Mouse (Mus musculus) thymus, adult 2 months (tissue): Measurements from ENCODE around the gene Aaas. TPM values are rescaled to one million over a fixed set of nuclear protein-coding genes. Genes with fewer than 3 reads are reported as not detected.

Experiments used
- DNase-seq: peaks from one replicate; pipeline ENCODE4 v3.0.0; 2021
- H3K27ac ChIP-seq: fragments of 200-500 bp; 2 replicates; pipeline ENCODE4 v1.5.1; 2012; ENCODE audit warnings: low read length, control low read depth; ENCODE audit not compliant: control insufficient read depth, insufficient read depth
- H3K27me3 ChIP-seq: fragments of 200-500 bp; 2 replicates; pipeline ENCODE4 v1.6.1; 2012; ENCODE audit warnings: mild to moderate bottlenecking, low read length, moderate library complexity, mixed read lengths; ENCODE audit not compliant: control insufficient read depth, insufficient read depth
- H3K36me3 ChIP-seq: fragments of 200-500 bp; 2 replicates; pipeline ENCODE4 v1.6.1; 2012; ENCODE audit warnings: mild to moderate bottlenecking, low read length, moderate library complexity; ENCODE audit not compliant: control insufficient read depth, insufficient read depth
- H3K4me1 ChIP-seq: fragments of 200-500 bp; replicated peaks from 2 replicates; pipeline ENCODE4 v1.6.1; 2012; ENCODE audit warnings: low read length; ENCODE audit not compliant: control insufficient read depth, insufficient read depth
- H3K4me3 ChIP-seq: fragments of 200-500 bp; 2 replicates; pipeline ENCODE4 v1.5.1; 2012; ENCODE audit warnings: mild to moderate bottlenecking, low read length, control low read depth, moderate library complexity; ENCODE audit not compliant: control insufficient read depth, insufficient read depth
- CTCF ChIP-seq: fragments of 200-500 bp; IDR thresholded peaks from 2 replicates; pipeline ENCODE4 v1.5.1; 2012; ENCODE audit warnings: mild to moderate bottlenecking, control low read depth, low read length, moderate library complexity, borderline replicate concordance; ENCODE audit not compliant: control insufficient read depth, poor library complexity, insufficient read depth; ENCODE audit errors: extremely low read depth
- POLR2A ChIP-seq: fragments of 200-500 bp; IDR thresholded peaks from 2 replicates; pipeline ENCODE4 v1.6.1; 2012; ENCODE audit warnings: mild to moderate bottlenecking, low read length, control low read depth, moderate library complexity; ENCODE audit not compliant: control insufficient read depth, poor library complexity, insufficient read depth; ENCODE audit errors: extremely low read depth
- WGBS: fragments of 180-500 bp; shearing (Covaris S2); methylation state at CpG from one replicate; pipeline ENCODE4 v1.1.7; 2018; 5-methylcytosine and 5-hydroxymethylcytosine counted together
- polyA plus RNA-seq: library from polyadenylated mRNA; depleted of rRNA; stranded (reverse); fragments of >200 nt; gene quantifications from 2 replicates; pipeline ENCODE4 v1.2.3, GENCODE M21; 2012

The Aaas gene
- polyA plus RNA-seq, 1 experiment, result 107 TPM

- Histone ChIP-seq H3K4me1 (peaks cover 21% of the 10 kb centered on the region), H3K36me3 (no peaks in the 10 kb centered on the region), H3K4me3 (no peak overlapping the region), H3K27ac (no peak overlapping the region), H3K27me3 (peaks cover 20% of the 10 kb centered on the region)
- TF ChIP-seq POLR2A (no peak), CTCF (no peak)
- 3% methylated on average over 25 of the region's 25 CpGs for WGBS
- DNase-seq, result peak; percentile 11
These were observed 7.6 kb upstream of the Aaas start for GRCm38 (mm10) chr15:102358126-102358525.

DNA sequence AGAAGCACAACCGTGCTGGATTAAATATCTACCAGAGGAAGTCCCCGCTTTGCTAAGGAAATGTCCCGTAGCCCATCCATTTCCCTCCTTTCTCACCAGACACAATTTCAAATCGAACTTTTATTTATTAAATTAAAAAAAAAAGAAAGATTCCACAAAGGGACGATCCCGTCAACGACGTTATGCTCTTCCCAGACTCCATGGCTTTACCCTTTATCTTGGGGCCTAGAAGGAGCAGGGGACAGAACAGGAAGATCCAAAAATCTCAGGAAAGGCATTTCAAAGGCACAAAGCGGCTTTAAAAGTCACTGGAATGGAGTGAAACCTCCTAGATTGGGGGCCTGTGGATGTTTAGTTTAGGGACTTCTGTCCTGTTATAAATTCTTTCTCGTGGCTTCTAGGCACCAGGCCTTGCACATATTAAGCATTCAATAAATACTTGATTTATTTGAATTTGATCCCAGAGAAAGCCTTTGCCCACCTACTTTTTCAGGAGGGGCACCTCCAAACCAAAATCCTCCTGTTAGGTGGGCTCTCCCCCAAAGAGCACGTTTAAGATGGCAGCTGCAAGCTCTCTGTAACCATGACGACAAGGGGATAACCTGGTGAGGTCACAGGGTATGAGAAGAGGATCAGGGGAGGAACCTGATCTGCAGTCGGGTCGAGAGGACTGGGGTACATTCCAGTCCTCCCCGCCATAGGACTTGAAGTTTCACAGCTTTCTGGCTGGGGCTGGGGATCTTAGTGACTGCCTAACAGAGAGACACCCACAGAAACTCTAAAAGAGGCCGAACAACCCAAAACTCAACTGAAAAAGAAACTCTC lies 6.1 kb upstream of the Aaas start:
- no peaks in the 10 kb centered on the region for H3K36me3 ChIP-seq
- no peak for DNase-seq
- peaks cover 21% of the 10 kb centered on the region for H3K4me1 ChIP-seq
- peaks cover 20% of the 10 kb centered on the region for H3K27me3 ChIP-seq
- no peak for TF ChIP-seq CTCF
- no peak for TF ChIP-seq POLR2A
- 66% methylated on average over 16 of the region's 16 CpGs for WGBS
- H3K4me3 ChIP-seq, result no peak overlapping the region
- no peak overlapping the region for H3K27ac ChIP-seq

DNA sequence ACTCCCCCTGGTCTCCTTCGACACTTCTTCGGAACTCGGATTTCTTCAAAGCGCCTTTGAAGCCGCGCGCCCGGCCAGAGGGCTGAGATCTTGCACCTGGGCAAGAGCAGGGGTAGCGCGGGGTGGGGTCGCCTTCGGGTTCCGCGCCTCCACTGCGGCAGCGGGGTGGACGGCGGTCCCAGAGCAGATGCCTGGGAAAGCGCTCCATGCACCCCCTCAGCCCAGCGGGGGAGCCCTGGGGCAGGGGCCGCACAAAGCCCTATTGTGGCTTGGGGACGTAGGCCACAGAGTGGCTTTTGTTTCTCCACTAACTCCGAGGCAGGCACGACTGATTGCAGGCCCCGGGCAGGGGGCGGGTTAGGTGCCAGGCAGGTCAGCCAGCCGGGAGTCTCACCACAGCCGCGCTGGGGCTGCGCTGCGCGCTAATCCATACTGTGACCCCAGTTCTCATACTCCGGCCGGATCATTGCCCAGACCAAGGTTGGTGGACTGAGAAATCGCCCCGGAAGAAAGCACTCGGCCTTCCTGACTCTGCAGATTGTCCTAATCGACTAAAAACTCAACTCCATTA lies 5.4 kb upstream of the Aaas start:
- peaks cover 21% of the 10 kb centered on the region for H3K4me1 ChIP-seq
- no peak for DNase-seq
- WGBS, result 7% methylated on average over 38 of the region's 38 CpGs
- H3K36me3 ChIP-seq, result no peaks in the 10 kb centered on the region
- H3K27me3 ChIP-seq, result peaks cover 20% of the 10 kb centered on the region
- H3K27ac ChIP-seq, result no peak overlapping the region
- H3K4me3 ChIP-seq, result peak overlapping the region; percentile 26
- TF ChIP-seq POLR2A, result no peak
- no peak for TF ChIP-seq CTCF

DNA sequence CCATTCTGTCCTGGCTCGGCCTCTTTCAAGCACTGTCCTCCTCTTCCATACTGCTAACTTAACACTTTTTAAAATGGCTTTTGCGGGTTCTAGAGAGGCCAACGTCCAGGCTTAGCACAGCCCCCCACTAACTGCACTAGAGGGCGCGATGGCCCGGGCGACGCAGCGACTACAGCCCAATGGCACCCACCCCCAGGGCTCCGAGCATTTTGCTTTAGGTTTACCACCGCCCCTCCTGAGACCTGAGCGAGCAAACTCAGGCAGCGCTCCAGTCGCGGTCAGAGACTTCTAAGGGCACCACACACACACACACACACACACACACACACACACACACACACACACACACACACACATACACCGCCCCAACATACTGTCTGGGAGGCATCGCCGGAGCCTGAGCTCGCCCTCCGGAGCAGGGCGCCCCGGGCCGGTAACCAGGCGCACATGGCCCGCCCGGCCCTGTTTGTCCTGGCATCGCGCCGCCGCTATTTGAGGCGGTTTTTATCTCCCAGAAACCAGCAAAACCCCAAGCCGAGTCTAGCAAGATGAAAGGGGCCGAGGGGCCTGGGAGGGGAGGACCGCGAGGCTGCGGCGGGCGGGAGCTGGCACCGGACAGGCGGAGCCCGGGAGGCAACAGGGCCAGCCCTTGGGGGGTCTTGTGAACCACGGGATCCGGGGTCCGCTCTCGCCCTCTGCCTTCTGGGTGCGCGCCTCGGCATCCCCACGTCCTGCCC lies 4.7 kb upstream of the Aaas start:
- Histone ChIP-seq H3K4me1 (peaks cover 21% of the 10 kb centered on the region), H3K27ac (no peak overlapping the region), H3K27me3 (peaks cover 20% of the 10 kb centered on the region), H3K36me3 (no peaks in the 10 kb centered on the region), H3K4me3 (peak overlapping the region; percentile 26)
- WGBS, result 1% methylated on average over 49 of the region's 49 CpGs
- TF ChIP-seq POLR2A, result no peak
- TF ChIP-seq CTCF, result no peak
- no peak for DNase-seq

- H3K4me3 ChIP-seq, result no peak overlapping the region
- peaks cover 20% of the 10 kb centered on the region for H3K27me3 ChIP-seq
- peaks cover 26% of the 10 kb centered on the region for H3K4me1 ChIP-seq
- no peak overlapping the region for H3K27ac ChIP-seq
- H3K36me3 ChIP-seq, result no peaks in the 10 kb centered on the region
- DNase-seq, result no peak
- TF ChIP-seq POLR2A, result no peak
- no peak for TF ChIP-seq CTCF
- WGBS, result 89% methylated on average over 2 of the region's 2 CpGs
These were observed 3.4 kb upstream of the Aaas start for GRCm38 (mm10) chr15:102353986-102354385.

DNA sequence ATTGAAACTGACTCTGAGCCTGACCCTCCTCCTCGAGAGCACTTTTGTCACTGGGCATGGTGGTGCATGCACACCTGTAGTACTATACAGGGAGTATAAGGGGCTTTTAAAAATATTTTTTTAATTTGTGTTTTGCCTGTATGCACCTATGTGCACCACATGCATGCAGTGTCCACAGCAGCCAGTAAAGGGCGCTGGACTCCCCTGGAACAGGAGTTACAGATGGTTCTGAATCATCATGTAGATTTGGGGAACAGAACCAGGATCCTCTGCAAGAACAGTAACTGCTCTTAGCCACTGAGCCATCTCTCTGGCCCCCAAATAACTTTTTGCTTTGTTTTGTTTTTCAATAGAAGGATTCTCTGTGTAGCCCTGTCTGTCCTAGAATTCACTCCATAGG lies 1.6 kb upstream of the Aaas start:
- Histone ChIP-seq H3K4me3 (no peak overlapping the region), H3K4me1 (peaks cover 18% of the 10 kb centered on the region), H3K27ac (no peak overlapping the region), H3K27me3 (peaks cover 14% of the 10 kb centered on the region), H3K36me3 (no peaks in the 10 kb centered on the region)
- TF ChIP-seq POLR2A (no peak), CTCF (no peak)
- DNase-seq, result no peak
- WGBS, result 73% methylated on average over 2 of the region's 2 CpGs

DNA sequence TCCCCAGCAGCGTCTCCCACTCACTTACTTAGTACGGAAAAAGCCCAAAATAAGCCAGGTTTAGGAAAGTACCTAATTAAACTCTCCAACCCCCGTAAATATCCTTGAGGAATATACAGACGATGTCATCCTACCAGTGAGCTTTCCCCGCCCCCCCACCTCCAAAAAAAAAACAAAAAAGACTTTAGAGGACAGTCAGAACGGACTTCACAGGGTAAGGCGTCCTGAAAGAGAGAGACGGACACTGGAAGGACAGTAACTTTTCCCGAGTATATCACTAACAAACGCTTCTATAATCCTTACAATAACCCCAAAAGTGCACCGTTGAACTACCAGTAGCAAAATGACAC lies 346 bp upstream of the Aaas start:
- Histone ChIP-seq H3K27me3 (peaks cover 9% of the 10 kb centered on the region), H3K36me3 (peaks cover 3% of the 10 kb centered on the region; the same call in 1 of the 2 replicates), H3K4me3 (peak overlapping the region; percentile 26), H3K27ac (no peak overlapping the region), H3K4me1 (peaks cover 17% of the 10 kb centered on the region)
- WGBS, result 12% methylated on average over 11 of the region's 11 CpGs
- no peak for DNase-seq
- TF ChIP-seq POLR2A (no peak), CTCF (no peak)
